Mouse (Mus musculus): Measurements from ENCODE around the gene Pgf. TPM values are rescaled to one million over a fixed set of nuclear protein-coding genes. Genes with fewer than 3 reads are reported as not detected.

The Pgf gene
- polyA plus RNA-seq, 1 experiment from 2014 or later = 9.0 TPM

- H3K4me1 ChIP-seq (ENCODE audit: control insufficient read depth, insufficient read depth, low read length) = peaks cover 18% of the 10 kb centered on the region
- 54% methylated on average over 5 of the region's 5 CpGs for WGBS (ENCODE audit: insufficient replicate concordance)
- no peak overlapping the region for H3K27ac ChIP-seq (ENCODE audit: low read depth, low read length)
- no peak for ATAC-seq (replicated peaks; ENCODE audit: insufficient number of reproducible peaks, low FRiP score, low TSS enrichment)
- no peak overlapping the region for H3K9ac ChIP-seq (ENCODE audit: low read depth, low read length)
- H3K27me3 ChIP-seq (ENCODE audit: control insufficient read depth, insufficient read depth, low read length) = peaks cover 8% of the 10 kb centered on the region
- H3K4me3 ChIP-seq (ENCODE audit: low read depth, low read length) = no peak overlapping the region
- no peaks in the 10 kb centered on the region for H3K36me3 ChIP-seq (ENCODE audit: control insufficient read depth, insufficient read depth, low read length)
- H3K4me2 ChIP-seq = no peak overlapping the region
- H3K9me3 ChIP-seq (replicated peaks; ENCODE audit: control insufficient read depth, low read length) = no peaks in the 10 kb centered on the region
Measured at GRCm38 (mm10) chr12:85184118-85184517, 6.5 kb upstream of the Pgf start.

GRCm38 (mm10) chr12:85182898-85183297 is 5.3 kb upstream of the Pgf start:
- Histone ChIP-seq H3K36me3 (ENCODE audit: control insufficient read depth, insufficient read depth, low read length) (no peaks in the 10 kb centered on the region), H3K27ac (ENCODE audit: low read depth, low read length) (no peak overlapping the region), H3K9ac (ENCODE audit: low read depth, low read length) (no peak overlapping the region), H3K4me3 (ENCODE audit: low read depth, low read length) (no peak overlapping the region), H3K4me1 (ENCODE audit: control insufficient read depth, insufficient read depth, low read length) (peaks cover 19% of the 10 kb centered on the region), H3K27me3 (ENCODE audit: control insufficient read depth, insufficient read depth, low read length) (peaks cover 8% of the 10 kb centered on the region), H3K4me2 (no peak overlapping the region), H3K9me3 (replicated peaks; ENCODE audit: control insufficient read depth, low read length) (no peaks in the 10 kb centered on the region)
- 63% methylated on average over 5 of the region's 5 CpGs for WGBS (ENCODE audit: insufficient replicate concordance)
- ATAC-seq (replicated peaks; ENCODE audit: insufficient number of reproducible peaks, low FRiP score, low TSS enrichment) = no peak

GRCm38 (mm10) chr12:85182345-85182643 is 4.7 kb upstream of the Pgf start:
- peak overlapping the region; percentile 20; the same call in 1 of the 2 replicates for H3K4me2 ChIP-seq
- H3K27me3 ChIP-seq (ENCODE audit: control insufficient read depth, insufficient read depth, low read length) = peaks cover 8% of the 10 kb centered on the region
- no peak overlapping the region for H3K9ac ChIP-seq (ENCODE audit: low read depth, low read length)
- H3K4me3 ChIP-seq (ENCODE audit: low read depth, low read length) = no peak overlapping the region
- H3K4me1 ChIP-seq (ENCODE audit: control insufficient read depth, insufficient read depth, low read length) = peaks cover 25% of the 10 kb centered on the region
- no peak for ATAC-seq (replicated peaks; ENCODE audit: insufficient number of reproducible peaks, low FRiP score, low TSS enrichment)
- H3K9me3 ChIP-seq (replicated peaks; ENCODE audit: control insufficient read depth, low read length) = no peaks in the 10 kb centered on the region
- WGBS (ENCODE audit: insufficient replicate concordance) = 21% methylated on average over 8 of the region's 8 CpGs
- no peaks in the 10 kb centered on the region for H3K36me3 ChIP-seq (ENCODE audit: control insufficient read depth, insufficient read depth, low read length)
- H3K27ac ChIP-seq (ENCODE audit: low read depth, low read length) = no peak overlapping the region

- 23% methylated on average over 15 of the region's 17 CpGs for WGBS (ENCODE audit: insufficient replicate concordance)
- Histone ChIP-seq H3K27me3 (ENCODE audit: control insufficient read depth, insufficient read depth, low read length) (peaks cover 8% of the 10 kb centered on the region), H3K4me2 (peak overlapping the region; percentile 20), H3K27ac (ENCODE audit: low read depth, low read length) (no peak overlapping the region), H3K9ac (ENCODE audit: low read depth, low read length) (no peak overlapping the region), H3K4me3 (ENCODE audit: low read depth, low read length) (no peak overlapping the region), H3K9me3 (replicated peaks; ENCODE audit: control insufficient read depth, low read length) (no peaks in the 10 kb centered on the region), H3K36me3 (ENCODE audit: control insufficient read depth, insufficient read depth, low read length) (no peaks in the 10 kb centered on the region), H3K4me1 (ENCODE audit: control insufficient read depth, insufficient read depth, low read length) (peaks cover 29% of the 10 kb centered on the region)
- no peak for ATAC-seq (replicated peaks; ENCODE audit: insufficient number of reproducible peaks, low FRiP score, low TSS enrichment)
Measured at GRCm38 (mm10) chr12:85181475-85182344, 4.1 kb upstream of the Pgf start.

- no peak overlapping the region for H3K9ac ChIP-seq (ENCODE audit: low read depth, low read length)
- H3K4me1 ChIP-seq (ENCODE audit: control insufficient read depth, insufficient read depth, low read length) = peaks cover 48% of the 10 kb centered on the region
- H3K36me3 ChIP-seq (ENCODE audit: control insufficient read depth, insufficient read depth, low read length) = no peaks in the 10 kb centered on the region
- H3K27ac ChIP-seq (ENCODE audit: low read depth, low read length) = no peak overlapping the region
- H3K27me3 ChIP-seq (ENCODE audit: control insufficient read depth, insufficient read depth, low read length) = peaks cover 8% of the 10 kb centered on the region
- H3K4me3 ChIP-seq (ENCODE audit: low read depth, low read length) = no peak overlapping the region
- no peak for ATAC-seq (replicated peaks; ENCODE audit: insufficient number of reproducible peaks, low FRiP score, low TSS enrichment)
- WGBS (ENCODE audit: insufficient replicate concordance) = 71% methylated on average over 2 of the region's 2 CpGs
- no peak overlapping the region for H3K4me2 ChIP-seq
- no peaks in the 10 kb centered on the region for H3K9me3 ChIP-seq (replicated peaks; ENCODE audit: control insufficient read depth, low read length)
Measured at GRCm38 (mm10) chr12:85178294-85178693, 704 bp upstream of the Pgf start.

GRCm38 (mm10) chr12:85176846-85177523 is 605 bp downstream of the Pgf start:
- Histone ChIP-seq H3K36me3 (ENCODE audit: control insufficient read depth, insufficient read depth, low read length) (no peaks in the 10 kb centered on the region), H3K27me3 (ENCODE audit: control insufficient read depth, insufficient read depth, low read length) (peaks cover 5% of the 10 kb centered on the region), H3K4me3 (ENCODE audit: low read depth, low read length) (peak overlapping the region; percentile 38), H3K4me1 (ENCODE audit: control insufficient read depth, insufficient read depth, low read length) (peaks cover 50% of the 10 kb centered on the region), H3K9ac (ENCODE audit: low read depth, low read length) (peak overlapping the region; percentile 53), H3K9me3 (replicated peaks; ENCODE audit: control insufficient read depth, low read length) (no peaks in the 10 kb centered on the region), H3K4me2 (peak overlapping the region; percentile 65), H3K27ac (ENCODE audit: low read depth, low read length) (no peak overlapping the region)
- WGBS (ENCODE audit: insufficient replicate concordance) = 1% methylated on average over 30 of the region's 32 CpGs
- ATAC-seq (replicated peaks; ENCODE audit: insufficient number of reproducible peaks, low FRiP score, low TSS enrichment) = 0 out of 2 replicates have a peak, but pooled peaks have one; percentile 24

GRCm38 (mm10) chr12:85175926-85176845 is 1.4 kb downstream of the Pgf start:
- 12% methylated on average over 11 of the region's 11 CpGs for WGBS (ENCODE audit: insufficient replicate concordance)
- Histone ChIP-seq H3K36me3 (ENCODE audit: control insufficient read depth, insufficient read depth, low read length) (no peaks in the 10 kb centered on the region), H3K27ac (ENCODE audit: low read depth, low read length) (peak overlapping the region; percentile 62), H3K4me3 (ENCODE audit: low read depth, low read length) (peak overlapping the region; percentile 38), H3K9me3 (replicated peaks; ENCODE audit: control insufficient read depth, low read length) (no peaks in the 10 kb centered on the region), H3K4me1 (ENCODE audit: control insufficient read depth, insufficient read depth, low read length) (peaks cover 42% of the 10 kb centered on the region), H3K27me3 (ENCODE audit: control insufficient read depth, insufficient read depth, low read length) (no peaks in the 10 kb centered on the region; the same call in 1 of the 2 replicates), H3K9ac (ENCODE audit: low read depth, low read length) (peak overlapping the region; percentile 53), H3K4me2 (peak overlapping the region; percentile 65)
- ATAC-seq (replicated peaks; ENCODE audit: insufficient number of reproducible peaks, low FRiP score, low TSS enrichment) = peak; percentile 77

- peak overlapping the region; percentile 38 for H3K4me3 ChIP-seq (ENCODE audit: low read depth, low read length)
- no peak for ATAC-seq (replicated peaks; ENCODE audit: insufficient number of reproducible peaks, low FRiP score, low TSS enrichment)
- 22% methylated on average over 16 of the region's 16 CpGs for WGBS (ENCODE audit: insufficient replicate concordance)
- H3K27ac ChIP-seq (ENCODE audit: low read depth, low read length) = peak overlapping the region; percentile 62
- H3K9me3 ChIP-seq (replicated peaks; ENCODE audit: control insufficient read depth, low read length) = no peaks in the 10 kb centered on the region
- H3K4me1 ChIP-seq (ENCODE audit: control insufficient read depth, insufficient read depth, low read length) = peaks cover 42% of the 10 kb centered on the region
- H3K9ac ChIP-seq (ENCODE audit: low read depth, low read length) = peak overlapping the region; percentile 53
- H3K27me3 ChIP-seq (ENCODE audit: control insufficient read depth, insufficient read depth, low read length) = no peaks in the 10 kb centered on the region
- H3K36me3 ChIP-seq (ENCODE audit: control insufficient read depth, insufficient read depth, low read length) = no peaks in the 10 kb centered on the region
- peak overlapping the region; percentile 65 for H3K4me2 ChIP-seq
Measured at GRCm38 (mm10) chr12:85175087-85175675, 2.4 kb downstream of the Pgf start.

All from heart, embryonic 11.5 days (tissue).